Mouse (Mus musculus) heart, postnatal 0 days (tissue): ENCODE measurements around the gene Lrrc8c.

Experiments used
- CTCF ChIP-seq: IDR thresholded peaks from 2 replicates; pipeline ENCODE4 v1.5.1; 2016; ENCODE audit warnings: antibody characterized with exemption, control low read depth, low read depth
- EP300 ChIP-seq: IDR thresholded peaks from 2 replicates; pipeline ENCODE4 v1.6.1; 2016; ENCODE audit warnings: antibody characterized with exemption, low read depth

GRCm38 (mm10) chr5:105556291-105556690, 37.1 kb downstream of the Lrrc8c start:
- TF ChIP-seq CTCF (no peak), EP300 (no peak)
